Mouse (Mus musculus): ENCODE results near the gene Slc13a3.

The Slc13a3 gene

DNA sequence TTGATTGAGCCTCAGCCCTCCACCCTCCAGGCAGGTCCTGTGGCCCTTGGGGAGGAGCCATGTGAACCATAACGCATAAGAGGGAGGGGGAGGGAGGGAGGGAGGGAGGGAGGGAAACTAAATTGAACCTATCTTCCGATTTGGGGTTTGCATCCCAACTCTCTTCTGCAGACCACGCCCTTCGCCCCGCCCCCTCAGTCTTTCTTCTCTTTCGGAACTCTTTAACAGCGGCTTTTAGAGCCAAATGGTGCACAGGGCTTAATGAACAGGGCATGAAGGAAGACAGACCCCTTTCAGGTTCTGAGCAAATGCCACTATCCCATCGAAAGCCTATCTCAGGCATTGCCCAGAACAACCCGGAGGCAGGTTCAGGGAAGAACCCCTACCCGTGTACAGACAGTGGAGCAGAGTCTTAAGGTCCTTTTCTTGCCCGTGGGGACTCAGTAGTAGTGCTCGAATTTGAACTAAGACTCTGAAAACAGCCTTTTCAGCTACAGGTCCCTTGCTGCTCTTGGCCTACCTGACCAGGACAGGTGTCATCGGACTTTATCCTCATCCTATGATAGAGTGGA is 105.1 kb downstream of the Slc13a3 start:
- DNase-seq (ENCODE audit: low spot score in 2 of 2): peak in 1 of 2 experiments; percentile 37

DNA sequence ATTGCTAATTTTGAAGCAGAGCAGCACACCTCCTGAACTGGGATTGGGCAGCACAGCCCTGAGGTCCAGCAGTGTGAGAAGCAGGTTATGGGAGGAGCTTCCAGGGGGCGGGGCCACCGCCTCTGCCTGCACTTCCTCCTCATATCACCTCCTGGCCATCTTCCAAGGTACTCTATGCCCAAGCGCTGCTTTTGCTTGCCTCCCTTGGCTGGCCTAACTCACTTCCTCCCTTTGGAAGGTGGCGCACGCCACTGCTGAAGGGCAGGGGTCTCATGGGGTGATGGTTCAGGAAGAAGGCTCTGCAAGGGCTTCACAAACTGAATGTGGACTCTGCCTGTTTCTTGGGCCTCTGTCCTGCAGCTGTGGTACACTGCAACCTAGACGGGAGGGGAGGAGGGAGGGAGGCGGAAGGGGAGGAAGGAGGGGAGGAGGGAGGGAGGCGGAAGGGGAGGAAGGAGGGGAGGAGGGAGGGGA is 105.9 kb downstream of the Slc13a3 start:
- DNase-seq (ENCODE audit: low spot score in 2 of 2): peak in 1 of 2 experiments; percentile 43

DNA sequence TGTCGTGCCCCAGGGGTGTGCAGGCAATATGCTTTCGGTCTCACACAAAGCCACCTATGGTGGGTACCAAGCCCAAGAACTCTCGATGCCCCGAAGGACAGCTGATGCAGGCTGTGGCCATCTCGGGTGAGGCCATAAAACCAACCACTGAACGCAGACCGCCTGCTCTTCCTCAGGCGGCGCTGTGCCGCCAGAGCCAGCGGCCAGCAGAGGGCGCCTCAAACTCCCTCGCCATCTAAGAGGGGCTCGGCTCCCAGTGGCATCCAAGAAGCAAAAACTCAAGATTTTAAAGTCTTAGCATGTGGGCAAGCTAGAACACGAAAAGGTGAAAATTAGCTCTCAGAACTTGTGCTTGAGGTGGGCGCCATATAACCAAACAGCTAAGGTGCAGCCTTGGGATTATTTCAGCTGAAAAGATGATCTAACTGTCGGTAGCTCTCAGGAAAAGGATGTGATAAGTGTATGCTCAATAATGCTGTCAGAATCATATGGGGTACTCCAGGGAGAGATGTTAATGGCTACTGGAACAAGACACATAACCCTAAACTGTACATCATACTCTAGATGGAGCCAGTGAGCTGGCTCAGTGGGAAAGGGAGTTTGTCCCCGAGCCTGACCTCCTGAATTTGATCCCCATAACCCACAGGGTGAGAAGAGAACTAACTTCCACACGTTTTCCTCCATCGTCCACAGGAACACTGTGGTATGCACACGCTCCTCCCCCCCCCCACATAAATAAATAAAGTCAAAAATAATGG is 108.5 kb downstream of the Slc13a3 start:
- peak; percentile 17 to 68 for DNase-seq (ENCODE audit: low spot score in 2 of 2)

DNA sequence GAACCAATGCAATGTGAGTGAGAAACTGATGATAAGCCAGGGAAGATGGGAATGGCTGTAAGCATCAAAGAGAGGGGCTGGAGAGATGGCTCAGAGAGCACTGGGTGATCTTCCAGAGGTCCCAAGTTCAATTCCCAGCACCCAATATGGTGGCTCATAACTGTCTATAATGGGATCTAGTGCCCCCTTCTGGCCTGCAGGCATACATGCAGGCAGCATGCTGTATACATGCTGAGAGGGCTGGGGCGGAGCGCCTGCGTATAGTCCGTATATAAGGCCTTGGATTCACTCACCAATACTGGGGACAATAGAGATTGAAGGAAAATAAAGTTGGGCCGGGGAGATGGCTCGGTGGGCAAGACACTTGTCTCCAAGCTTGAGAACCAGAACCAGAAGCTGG is 109.7 kb downstream of the Slc13a3 start:
- DNase-seq (ENCODE audit: low spot score in 2 of 2): no peak

DNA sequence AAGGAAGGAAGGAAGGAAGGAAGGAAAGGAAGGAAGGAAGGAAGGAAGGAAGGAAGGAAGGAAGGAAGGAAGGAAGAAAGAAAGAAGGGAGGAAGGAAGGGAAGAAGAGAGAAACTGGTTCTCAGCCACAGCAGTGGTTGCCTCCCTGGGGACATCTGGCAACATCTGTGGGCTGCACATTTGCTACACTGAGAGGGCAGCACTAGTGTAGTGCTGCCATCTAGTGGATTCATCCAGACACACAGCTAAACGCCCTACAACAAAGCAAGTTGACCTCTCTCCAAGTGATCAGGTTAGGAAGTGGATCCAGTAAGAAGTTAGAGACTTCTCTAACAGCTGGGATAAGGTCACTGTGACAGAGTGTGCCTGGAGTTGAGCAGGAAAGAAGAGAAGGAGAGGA is 112.2 kb downstream of the Slc13a3 start:
- peak in 1 of 2 experiments; percentile 52 for DNase-seq (ENCODE audit: low spot score in 2 of 2)
